Mouse (Mus musculus): ENCODE measurements around the gene Rpl3.

The Rpl3 gene

DNA sequence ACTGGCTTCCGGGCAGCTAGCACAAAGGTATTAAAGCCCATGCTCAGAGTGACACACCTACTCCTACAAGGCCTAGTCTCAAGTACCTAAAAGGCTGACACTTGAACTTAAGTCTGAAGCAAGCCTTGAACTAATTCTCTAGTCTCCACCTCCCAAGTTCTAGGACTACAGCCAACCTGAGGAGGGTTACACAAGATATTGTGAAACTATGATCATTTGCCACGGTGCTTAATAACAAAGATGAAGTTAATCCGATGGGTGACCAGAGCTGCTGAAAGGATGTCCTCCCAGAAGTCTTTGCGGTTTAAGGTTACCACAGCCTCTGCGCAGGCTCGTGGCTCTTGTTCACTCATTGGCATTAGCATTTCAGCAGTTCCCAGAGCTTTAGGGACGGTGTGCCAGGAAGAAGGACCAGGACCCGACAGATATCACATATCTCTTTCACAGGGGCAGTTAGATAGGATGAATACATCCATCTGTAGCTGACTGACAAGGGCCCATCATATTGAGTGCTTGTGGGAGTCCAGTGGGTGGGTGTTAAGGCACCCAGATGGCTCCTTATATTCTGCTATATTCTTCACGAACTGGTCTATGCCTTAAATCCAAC lies 4.2 kb downstream of the Rpl3 start:
- DNase-seq (ENCODE audit: low spot score in 2 of 2): no peak

GRCm38 (mm10) chr15:80083740-80084139 lies 7.9 kb downstream of the Rpl3 start:
- DNase-seq (ENCODE audit: low spot score in 2 of 2): no peak

GRCm38 (mm10) chr15:80083276-80083731 lies 8.4 kb downstream of the Rpl3 start:
- DNase-seq (ENCODE audit: low spot score in 2 of 2): peak; percentile 98 to 99

DNA sequence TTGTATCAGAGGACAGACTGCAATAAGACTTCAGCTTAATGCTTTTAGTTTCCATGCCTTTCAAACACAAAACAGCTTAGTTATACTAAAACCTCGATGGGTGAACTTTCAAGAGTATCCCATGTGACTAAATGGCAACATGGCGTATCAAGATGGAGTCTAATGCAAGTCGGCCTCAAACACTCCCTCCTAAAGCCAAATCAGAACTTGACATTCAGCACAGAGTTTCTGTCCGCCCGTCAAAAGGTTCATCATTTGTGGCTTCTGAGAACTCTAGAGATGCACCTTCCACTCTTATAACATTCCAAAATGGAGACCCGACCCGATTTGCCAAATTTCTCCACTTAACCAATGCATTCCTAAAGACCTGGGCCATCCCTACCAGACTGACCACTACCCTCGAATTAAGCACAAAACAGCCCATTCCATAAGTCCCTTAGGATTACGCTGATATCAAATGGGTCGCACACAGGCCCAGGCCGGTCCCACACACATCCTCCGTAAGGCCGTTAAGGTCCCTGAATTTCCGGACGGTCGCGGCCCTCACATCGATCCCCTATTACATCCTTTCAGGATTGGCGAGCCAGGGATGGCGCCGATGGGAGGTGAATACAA lies 8.9 kb downstream of the Rpl3 start:
- DNase-seq (ENCODE audit: low spot score in 2 of 2): no peak

DNA sequence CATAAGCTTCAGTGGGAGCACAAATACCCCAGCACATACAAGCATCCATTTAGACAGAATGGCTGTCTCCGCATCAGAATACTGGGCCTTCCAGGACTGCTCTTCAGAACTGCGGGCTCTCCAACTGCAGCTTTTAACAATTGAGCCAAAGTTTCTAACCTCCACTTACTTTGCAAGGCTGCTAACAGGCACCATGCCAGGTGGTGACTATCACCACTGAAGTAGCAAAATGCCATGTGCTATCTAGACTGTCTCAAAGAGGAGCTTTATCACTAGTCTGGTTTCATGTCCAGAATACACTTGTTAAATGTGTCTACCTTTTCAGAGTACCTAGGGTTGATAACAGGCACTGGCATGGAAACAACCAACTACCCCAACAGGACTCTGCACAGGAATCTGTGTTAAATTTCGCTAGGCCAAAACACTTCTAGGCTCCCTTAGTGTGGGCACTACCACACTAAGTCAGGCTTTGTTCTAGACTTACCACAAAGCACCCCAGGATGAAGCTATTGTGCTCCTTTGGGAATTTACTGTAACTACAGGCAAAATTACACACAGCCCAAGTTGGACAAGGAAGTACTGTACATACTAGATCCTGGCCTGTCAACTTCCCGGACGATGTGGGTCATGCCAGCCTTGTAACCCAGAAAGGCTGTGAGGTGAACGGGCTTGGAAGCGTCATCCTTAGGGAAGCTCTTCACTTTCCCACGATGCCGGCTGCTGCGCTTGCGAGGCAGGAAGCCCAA lies 9.7 kb downstream of the Rpl3 start:
- DNase-seq (ENCODE audit: low spot score in 2 of 2): no peak

DNA sequence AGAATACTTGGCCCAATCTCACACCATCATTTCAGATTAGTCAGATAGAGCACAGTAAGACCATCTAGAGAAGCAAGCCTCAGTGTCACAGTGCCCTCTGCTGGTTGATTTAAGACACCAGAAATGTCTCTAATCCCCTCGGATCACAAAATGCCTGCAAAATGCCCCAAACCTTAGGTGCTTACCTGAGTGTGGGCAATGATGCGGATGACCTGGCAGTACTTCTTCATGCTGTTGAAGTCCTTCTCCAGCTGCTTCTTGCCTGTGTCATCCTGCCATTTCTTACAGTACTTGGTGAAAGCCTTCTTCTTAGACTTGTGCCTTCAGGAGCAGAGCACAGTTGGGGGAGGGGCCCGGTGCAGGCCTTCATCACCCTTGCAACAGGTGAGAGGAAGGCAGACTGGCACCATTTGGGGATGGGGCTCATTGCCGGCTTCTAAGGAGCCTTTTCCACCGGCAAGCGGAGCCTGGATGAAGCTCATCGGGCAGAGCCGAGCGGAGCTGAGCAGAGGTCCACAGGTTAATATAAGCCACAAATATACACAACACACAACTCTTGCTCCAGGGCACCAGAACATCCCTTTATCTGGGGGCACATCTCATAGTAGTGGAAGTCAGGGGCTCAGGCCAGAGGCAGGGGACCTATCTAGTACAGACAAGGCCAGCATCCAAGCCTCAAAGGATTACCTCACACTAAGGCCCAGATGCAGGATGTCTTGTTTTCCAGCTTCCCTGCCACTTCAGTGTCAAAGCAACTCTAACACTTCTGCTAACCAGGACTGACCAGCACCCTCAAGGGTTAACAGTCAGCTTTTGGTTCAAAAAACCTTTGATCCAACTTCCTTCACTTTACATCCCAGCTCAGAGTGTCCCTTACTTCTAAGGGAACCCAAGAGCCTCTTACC lies 10.7 kb downstream of the Rpl3 start:
- DNase-seq (ENCODE audit: low spot score in 2 of 2): peak in 1 of 2 experiments; percentile 48

GRCm38 (mm10) chr15:80079954-80080353 lies 11.7 kb downstream of the Rpl3 start:
- DNase-seq (ENCODE audit: low spot score in 2 of 2): no peak

DNA sequence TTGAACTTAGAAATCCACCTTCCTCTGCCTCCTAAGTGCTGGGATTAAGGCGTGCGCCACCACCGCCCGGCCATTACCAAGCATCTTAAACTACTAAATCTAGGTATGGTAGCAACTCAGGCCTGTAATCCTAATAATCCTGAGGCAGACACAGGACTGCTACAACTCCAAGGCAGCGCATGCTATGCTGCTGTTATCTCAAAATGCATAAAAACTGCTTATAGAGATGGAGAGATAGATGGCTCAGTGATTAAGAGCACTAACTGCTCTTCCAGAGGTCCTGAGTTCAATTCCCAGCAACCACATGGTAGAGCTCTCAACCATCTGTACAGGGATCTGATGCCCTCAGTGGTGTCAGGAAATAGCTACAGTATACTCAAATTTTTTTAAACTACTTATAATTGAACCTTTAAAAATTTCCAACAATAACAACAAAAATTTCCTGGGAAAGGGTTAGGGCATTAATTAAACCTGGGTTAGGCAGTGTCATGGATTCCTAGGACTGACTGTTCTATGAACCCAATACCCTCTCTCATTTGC lies 12.5 kb downstream of the Rpl3 start:
- DNase-seq (ENCODE audit: low spot score in 2 of 2): no peak

- no peak for DNase-seq (ENCODE audit: low spot score in 2 of 2)
Observed at GRCm38 (mm10) chr15:80078058-80078814, 13.4 kb downstream of the Rpl3 start.

DNA sequence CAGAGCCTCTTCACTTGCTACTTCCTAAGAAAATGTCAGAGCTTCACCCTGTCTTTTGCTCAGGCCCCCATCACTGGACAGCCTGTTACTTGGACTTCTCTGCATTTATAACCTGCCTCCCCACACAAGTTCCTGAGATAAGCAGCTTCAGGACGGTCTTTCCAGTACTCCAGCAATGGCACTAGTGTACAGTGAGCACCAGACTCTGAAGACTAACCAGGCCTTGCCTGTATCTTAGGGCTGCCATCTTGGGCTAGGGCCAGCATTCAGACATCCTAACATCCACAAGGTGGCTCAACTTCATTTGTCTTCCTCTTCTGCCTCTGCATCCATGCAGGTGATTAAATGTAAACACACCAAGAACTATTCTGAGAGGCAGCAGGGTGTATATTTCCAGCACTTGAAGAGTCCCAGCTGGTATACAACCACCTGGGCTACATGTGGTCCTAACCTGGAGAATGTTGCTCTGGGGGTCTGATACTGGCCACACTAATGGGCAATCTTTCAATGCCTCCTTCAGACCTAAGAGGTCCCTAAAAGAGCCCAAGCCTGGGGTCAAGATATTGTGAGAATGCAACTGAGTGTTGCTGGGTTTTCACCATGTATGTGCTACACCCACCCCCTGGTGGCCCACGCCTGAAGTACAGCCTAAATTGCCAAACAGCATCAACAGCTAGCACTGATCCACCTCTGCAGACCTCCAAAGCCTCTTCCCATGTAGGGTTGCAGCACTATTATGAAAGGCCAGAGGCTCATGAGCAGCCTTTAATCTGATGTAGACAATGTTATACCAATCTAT lies 15.1 kb downstream of the Rpl3 start:
- peak; percentile 54 to 81 for DNase-seq (ENCODE audit: low spot score in 2 of 2)

DNA sequence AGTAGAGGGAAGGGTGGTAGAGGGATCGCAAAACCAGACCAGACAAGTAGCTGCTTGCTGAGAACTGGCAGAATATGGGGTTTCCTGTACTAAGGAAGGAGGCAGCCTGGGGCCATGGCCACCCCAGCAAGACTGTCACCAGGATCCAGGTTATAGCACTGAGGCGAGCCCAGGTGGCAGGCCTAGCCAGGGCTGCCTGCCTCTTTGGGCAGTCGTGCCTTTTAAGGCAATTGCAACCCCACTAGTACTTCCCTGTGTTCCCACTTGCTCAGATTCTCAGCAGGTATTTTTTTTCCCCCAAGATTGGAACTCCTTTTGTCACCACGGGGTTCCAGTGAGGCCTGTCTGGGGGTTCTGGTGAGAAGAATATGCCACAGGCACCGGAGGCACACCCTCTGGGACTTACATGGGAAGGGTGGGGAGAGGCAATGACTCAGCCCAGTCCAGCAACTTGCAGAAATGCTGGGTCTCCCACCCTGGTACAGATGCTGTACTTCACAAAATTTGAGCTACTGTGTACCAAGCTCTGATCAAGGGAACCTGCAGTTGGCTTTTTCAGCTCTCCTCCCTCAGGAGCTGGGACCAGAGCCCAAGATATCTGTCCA lies 15.8 kb downstream of the Rpl3 start:
- no peak for DNase-seq (ENCODE audit: low spot score in 2 of 2)

- no peak for DNase-seq (ENCODE audit: low spot score in 2 of 2)
Observed at GRCm38 (mm10) chr15:80075374-80075694, 16.3 kb downstream of the Rpl3 start.

- no peak for DNase-seq (ENCODE audit: low spot score in 2 of 2)
Observed at GRCm38 (mm10) chr15:80074663-80075373, 16.9 kb downstream of the Rpl3 start.

GRCm38 (mm10) chr15:80073256-80073621 lies 18.4 kb downstream of the Rpl3 start:
- no peak for DNase-seq (ENCODE audit: low spot score in 2 of 2)

DNA sequence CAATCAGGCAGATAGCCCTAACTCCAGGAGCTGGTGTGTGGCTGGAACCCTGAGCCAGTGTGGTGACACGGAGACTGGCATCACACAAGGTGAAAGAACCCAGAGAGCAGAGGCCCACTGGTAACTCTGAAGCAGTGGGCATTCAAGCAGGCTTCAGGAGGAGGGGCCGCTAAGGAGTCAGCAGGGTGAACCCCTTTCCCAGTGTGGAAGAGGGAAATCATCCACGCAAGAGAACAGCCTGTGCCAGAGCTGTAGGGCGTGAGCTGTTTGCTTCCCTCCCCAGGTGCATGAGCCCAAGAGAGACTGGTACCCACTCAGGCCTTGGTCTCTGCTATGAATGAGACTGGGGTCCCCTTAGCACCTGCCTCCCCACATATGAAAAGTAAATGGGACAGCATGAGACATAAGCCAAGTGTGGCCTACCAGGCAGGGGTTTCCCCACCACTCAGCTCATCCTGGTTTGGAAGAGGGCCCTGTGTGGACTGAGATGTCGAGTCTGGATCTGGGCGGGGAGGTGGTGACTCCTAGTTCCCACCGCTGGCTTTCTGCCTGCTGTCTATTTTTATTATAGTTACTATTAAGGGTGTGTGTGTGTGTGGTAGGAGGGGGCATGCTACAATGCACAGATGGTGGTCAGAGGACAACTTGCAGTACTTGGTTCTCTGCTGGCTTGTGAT lies 19.0 kb downstream of the Rpl3 start:
- DNase-seq (ENCODE audit: low spot score in 2 of 2): no peak

DNA sequence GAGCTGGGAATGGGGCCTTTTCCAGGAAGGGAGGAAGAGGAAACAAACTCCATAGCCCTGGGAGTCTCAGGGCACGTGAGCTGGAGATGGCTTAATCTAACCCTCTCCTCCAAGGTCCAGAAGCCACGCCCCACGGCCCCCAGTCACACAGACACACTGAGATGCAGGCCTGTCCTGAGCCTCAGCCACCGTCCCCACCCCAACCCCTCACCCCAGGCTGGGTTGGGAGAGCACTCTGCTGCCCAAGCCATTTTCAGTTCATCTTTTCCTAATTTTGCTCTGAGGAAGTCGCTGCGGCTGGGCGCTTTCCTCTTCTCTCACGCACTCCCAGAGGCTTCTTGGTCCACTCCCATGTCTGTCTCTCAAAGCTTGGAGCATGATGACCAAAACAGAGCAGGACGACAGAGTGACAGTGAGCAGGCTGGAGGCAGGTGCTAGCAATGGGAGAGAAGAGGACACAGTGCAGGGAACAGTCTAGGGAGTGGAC lies 19.7 kb downstream of the Rpl3 start:
- DNase-seq (ENCODE audit: low spot score in 2 of 2): no peak

DNA sequence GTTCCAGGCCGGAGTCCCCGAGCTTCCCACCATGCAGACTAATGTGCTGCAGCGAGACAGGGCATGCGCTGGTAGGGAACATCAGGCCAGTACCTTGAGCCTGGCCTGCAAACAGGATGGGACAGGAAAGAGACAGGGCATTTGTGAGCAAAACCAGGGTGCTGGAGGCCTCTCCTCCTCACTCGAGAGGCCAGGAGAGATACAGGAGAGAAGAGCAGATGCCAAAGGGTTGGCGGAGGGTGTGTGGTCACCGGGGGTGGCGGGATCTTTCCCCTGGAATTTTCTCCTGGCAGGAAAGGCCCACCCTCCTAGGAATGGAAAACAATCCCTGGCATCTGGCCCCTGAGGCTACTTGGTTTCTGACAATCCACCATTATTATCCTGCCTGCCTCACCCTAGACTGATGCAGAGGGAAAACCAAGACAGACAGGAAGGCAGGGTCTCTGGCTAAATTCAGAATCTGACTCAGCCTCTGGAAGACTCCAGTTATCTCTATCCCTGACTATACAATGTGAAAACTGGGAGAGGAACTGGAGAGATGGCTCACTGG lies 21.5 kb downstream of the Rpl3 start:
- DNase-seq (ENCODE audit: low spot score in 2 of 2): no peak

GRCm38 (mm10) chr15:80069171-80069570 lies 22.5 kb downstream of the Rpl3 start:
- no peak for DNase-seq (ENCODE audit: low spot score in 2 of 2)

All from thymus, postnatal 10 days (tissue).